Mouse (Mus musculus) granulocyte monocyte progenitor cell, adult 5-6 weeks (primary cell): Measurements from ENCODE around the gene Olfr403. TPM values are rescaled to one million over a fixed set of nuclear protein-coding genes. Genes with fewer than 3 reads are reported as not detected.
"Not testable (repeated sequence)": the region's sequence is repeated elsewhere in the genome, so short reads cannot be mapped to it uniquely, and the experiment has no call there.

ENCODE experiments used
- ATAC-seq: replicated peaks from 2 replicates; pipeline ENCODE4 v1.8.0; 2016; ENCODE audit warnings: mild to moderate bottlenecking, moderate TSS enrichment, inconsistent platforms; ENCODE audit not compliant: poor library complexity, severe bottlenecking
- total RNA-seq, 2 experiments: library from RNA; stranded (forward) in 1 of 2; stranded (reverse) in 1 of 2; fragments of 200-712, 200-1000 nt in 1 of 2; fragments of >200 nt in 1 of 2; fragmentation: Nextera tagmentation in 1 of 2; gene quantifications; 2 replicates each; pipeline ENCODE4 v1.2.3; 2014 to 2017

The Olfr403 gene
- not detected in 2 replicates for total RNA-seq (2014; fragmentation: Nextera tagmentation)
- not detected in 2 replicates for total RNA-seq (2017)

DNA sequence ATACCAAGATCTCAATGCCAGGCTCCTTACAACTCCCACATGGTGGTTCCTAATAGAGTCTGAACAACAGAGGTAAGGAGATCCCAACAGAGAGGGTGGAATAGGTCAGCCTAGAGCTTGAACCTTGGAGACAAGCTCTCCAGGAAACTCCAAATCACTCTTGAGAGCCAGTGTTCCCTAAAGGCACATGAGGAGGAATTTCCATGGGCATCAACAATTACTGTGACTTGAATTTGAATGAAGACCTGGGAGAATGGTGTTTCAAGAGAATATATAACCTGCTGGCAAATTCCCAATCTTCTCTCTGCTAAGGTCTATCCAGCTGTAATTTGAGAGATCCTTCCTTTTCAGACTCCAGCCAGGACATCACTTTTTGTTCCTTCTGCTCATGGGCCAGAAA, at the start of gene Olfr403:
Gene Olfr403, plus strand, starts transcription at position 301 of the 400 bp plus-strand sequence.
- ATAC-seq = no peak

DNA sequence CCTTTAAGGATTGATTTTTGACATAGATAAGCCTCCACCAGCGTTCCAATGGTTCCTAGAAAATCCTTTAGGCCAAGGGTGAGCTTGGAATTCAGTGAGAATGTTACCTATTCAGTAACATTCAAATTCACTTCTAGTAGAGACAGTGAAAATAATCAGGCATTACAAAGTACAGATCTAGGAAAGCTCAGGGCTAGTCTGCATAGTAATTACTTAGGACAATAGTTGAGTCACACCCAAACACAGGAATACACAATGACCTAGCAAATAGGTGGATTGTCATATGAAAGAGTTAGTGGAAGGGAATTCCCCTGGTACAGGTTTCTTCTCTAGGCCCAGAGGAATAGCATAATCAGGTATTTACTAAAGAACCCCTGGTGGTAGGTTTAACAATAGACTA, 46.0 kb upstream of the Olfr403 start:
- ATAC-seq = not testable (repeated sequence)

DNA sequence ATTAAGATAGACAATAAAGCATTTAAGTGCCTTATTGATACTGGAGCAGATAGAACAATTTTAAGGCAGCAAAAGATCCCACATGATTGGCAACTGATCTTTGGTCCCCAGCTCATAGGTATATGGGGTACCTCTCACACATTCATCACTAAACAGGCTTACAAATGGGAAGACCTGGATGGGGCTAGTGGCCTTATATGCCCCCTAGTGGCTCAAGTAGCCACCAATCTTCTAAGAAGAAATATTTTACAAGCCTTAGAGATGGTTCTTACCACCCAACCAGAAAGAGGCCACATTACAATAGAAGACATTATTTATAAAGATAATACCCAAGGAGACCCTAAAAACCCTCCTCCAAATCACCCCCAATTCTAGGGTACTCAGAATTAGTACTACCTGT, 40.2 kb upstream of the Olfr403 start:
- no peak for ATAC-seq

DNA sequence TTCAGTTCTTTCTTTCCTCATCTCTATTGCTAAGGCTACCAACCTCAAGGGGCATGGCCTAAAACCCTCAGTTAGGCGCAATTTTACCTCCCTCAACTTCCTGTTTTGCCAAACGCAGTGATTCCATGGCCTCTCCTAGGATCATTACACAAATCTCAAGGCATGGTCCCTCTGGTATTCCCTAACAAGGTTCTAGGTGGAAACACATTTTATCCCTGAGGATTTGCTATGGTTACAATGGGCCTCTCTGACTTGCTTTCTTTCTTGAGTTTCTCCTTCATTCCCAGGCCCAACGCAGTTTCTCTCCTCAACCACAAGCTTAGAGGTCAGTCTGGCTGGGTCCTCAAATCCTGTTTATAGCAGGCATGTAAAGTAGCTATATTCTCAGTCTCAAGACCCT, 32.8 kb upstream of the Olfr403 start, which contains the start of gene Olfr402:
Gene Olfr402, plus strand, starts transcription at position 301 of the 400 bp plus-strand sequence.
- no peak for ATAC-seq

DNA sequence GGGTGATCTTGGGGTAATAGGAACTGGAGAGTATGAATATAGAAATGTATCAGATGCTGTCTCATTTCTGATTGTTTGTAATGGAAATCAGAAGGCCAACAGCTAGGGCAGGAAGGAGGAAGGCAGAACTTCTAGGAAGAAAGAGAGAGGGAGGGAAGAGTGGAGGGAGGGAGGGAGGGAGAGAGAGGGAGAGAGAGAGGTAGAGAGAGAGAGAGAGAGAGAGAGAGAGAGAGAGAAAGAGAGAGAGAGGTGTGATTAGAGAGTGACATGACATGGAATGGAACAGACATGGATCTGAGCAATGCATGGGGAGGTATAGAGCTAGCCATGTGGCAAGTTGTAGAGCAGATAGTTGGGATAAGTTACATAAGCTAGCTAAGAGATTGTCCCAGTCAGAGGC, 17.3 kb upstream of the Olfr403 start:
- no peak for ATAC-seq

DNA sequence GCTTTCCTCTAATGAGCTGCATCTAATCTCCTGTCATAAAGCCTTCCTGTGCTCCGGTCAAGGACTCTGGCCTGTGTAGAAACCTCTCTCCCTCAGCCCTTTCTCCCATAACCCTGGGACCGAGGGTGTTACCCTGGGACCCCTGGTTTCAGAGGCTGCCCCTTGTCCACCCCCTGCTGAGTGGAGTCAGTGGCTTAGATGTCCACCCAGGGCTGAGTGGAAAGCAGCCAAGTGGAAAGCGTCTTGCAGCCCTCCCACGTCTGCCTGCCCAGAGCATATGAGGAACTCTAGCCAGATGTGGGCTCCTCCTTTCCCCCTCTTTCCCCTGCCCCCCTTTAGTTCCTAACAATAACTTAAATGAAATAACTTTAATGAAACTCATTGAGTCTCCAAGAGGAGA, 2.9 kb upstream of the Olfr403 start:
- ATAC-seq = no peak

DNA sequence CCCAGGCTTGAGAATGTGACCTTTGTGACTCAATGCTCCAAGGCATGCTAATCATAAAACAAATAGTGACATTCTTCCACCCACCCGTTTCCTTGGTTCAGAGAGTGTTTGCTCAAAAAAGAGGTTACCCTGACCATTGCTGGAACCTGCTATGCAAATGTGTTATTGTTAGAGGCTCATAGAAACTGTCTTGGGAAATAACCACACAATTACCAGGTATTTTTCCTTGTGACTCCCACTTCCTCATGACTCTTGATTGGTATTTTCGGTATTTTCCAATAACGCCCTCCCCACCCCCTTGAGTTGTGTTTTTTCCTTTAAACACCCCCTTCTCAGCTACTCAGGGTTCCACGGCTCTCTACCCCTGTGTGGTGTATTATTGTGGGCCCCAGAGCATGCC, 2.3 kb upstream of the Olfr403 start:
- no peak for ATAC-seq

DNA sequence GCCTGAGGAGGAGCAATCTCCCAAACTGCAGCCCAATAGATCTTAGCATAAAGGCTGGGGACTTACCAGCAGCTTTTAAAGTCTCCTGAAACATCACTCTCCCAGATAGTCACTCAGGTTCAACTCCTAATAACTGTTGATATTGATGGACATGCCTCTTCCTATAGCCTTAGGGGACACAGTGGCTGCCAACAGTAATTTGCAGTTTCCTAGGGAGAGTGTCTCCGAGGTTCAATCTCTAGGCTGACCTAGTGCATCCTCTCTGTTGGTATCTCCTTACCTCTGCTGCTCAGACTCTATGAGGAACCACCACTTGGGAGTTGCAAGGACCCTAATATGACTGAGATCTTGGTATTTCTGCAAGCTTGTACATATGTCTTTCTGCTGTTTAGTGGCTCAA, 25.2 kb downstream of the Olfr403 start, which contains the start of gene Olfr43:
Gene Olfr43, minus strand, starts transcription at position 101 of the 400 bp plus-strand sequence.
- ATAC-seq = no peak

DNA sequence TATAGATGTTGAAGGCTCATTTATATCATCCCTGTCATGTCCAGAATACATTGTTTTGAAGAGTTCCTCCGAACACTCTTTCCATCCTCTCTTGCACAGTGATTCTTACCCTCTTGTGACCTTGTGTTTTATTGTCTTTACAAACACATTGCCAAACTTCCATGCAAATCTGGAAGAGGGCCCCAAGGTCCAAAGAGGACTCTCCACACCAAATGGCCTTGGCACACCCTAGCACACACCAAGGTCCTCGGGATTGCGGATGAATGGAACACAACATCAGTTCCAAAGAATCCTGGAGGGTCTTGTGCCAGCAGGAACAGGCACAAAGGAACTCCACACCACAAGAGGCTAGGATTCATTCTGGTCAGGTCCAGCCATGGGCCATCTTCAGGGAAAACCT, 55.2 kb downstream of the Olfr403 start:
- ATAC-seq = no peak

Other genes starting within 250 kb of the Olfr403 start
- not detected in 2 replicates for gene Olfr23, start 249.6 kb upstream of the Olfr403 start, total RNA-seq (2014; fragmentation: Nextera tagmentation)
- gene Olfr23, start 249.6 kb upstream of the Olfr403 start, total RNA-seq (2017) = not detected in 2 replicates
- gene Olfr397, start 225.4 kb upstream of the Olfr403 start, total RNA-seq (2014; fragmentation: Nextera tagmentation) = not detected in 2 replicates
- not detected in 2 replicates for gene Olfr397, start 225.4 kb upstream of the Olfr403 start, total RNA-seq (2017)
- gene Olfr398, start 195.8 kb upstream of the Olfr403 start, total RNA-seq (2014; fragmentation: Nextera tagmentation) = not detected in 2 replicates
- gene Olfr398, start 195.8 kb upstream of the Olfr403 start, total RNA-seq (2017) = not detected in 2 replicates
- gene Olfr139, start 129.7 kb upstream of the Olfr403 start, total RNA-seq (2014; fragmentation: Nextera tagmentation) = not detected in 2 replicates
- gene Olfr139, start 129.7 kb upstream of the Olfr403 start, total RNA-seq (2017) = not detected in 2 replicates
- not detected in 2 replicates for gene Olfr399, start 129.6 kb upstream of the Olfr403 start, total RNA-seq (2014; fragmentation: Nextera tagmentation)
- gene Olfr399, start 129.6 kb upstream of the Olfr403 start, total RNA-seq (2017) = not detected in 2 replicates
- gene Zfp616, start 116.3 kb upstream of the Olfr403 start, total RNA-seq (2014; fragmentation: Nextera tagmentation) = not detected in 2 replicates
- not detected in 2 replicates for gene Zfp616, start 116.3 kb upstream of the Olfr403 start, total RNA-seq (2017)
- gene Olfr401, start 72.5 kb upstream of the Olfr403 start, total RNA-seq (2014; fragmentation: Nextera tagmentation) = not detected in 2 replicates
- gene Olfr401, start 72.5 kb upstream of the Olfr403 start, total RNA-seq (2017) = not detected in 2 replicates
- not detected in 2 replicates for gene Olfr402, start 32.7 kb upstream of the Olfr403 start, total RNA-seq (2014; fragmentation: Nextera tagmentation)
- gene Olfr402, start 32.7 kb upstream of the Olfr403 start, total RNA-seq (2017) = not detected in 2 replicates
- not detected in 2 replicates for gene Olfr43, start 25.1 kb downstream of the Olfr403 start, total RNA-seq (2014; fragmentation: Nextera tagmentation)
- gene Olfr43, start 25.1 kb downstream of the Olfr403 start, total RNA-seq (2017) = not detected in 2 replicates
- not detected in 2 replicates for gene Olfr406, start 73.6 kb downstream of the Olfr403 start, total RNA-seq (2014; fragmentation: Nextera tagmentation)
- not detected in 2 replicates for gene Olfr406, start 73.6 kb downstream of the Olfr403 start, total RNA-seq (2017)
- not detected in 2 replicates for gene Olfr59, start 97.5 kb downstream of the Olfr403 start, total RNA-seq (2014; fragmentation: Nextera tagmentation)
- not detected in 2 replicates for gene Olfr59, start 97.5 kb downstream of the Olfr403 start, total RNA-seq (2017)
- not detected in 2 replicates for gene Olfr410, start 151.8 kb downstream of the Olfr403 start, total RNA-seq (2014; fragmentation: Nextera tagmentation)
- not detected in 2 replicates for gene Olfr410, start 151.8 kb downstream of the Olfr403 start, total RNA-seq (2017)
- not detected in 2 replicates for gene Olfr411, start 166.4 kb downstream of the Olfr403 start, total RNA-seq (2014; fragmentation: Nextera tagmentation)
- not detected in 2 replicates for gene Olfr411, start 166.4 kb downstream of the Olfr403 start, total RNA-seq (2017)
- not detected in 2 replicates for gene Olfr412, start 175.8 kb downstream of the Olfr403 start, total RNA-seq (2014; fragmentation: Nextera tagmentation)
- gene Olfr412, start 175.8 kb downstream of the Olfr403 start, total RNA-seq (2017) = not detected in 2 replicates